Mouse (Mus musculus) 3134 (cell line): Measurements from ENCODE around the gene Ccdc130.

Experiments
- DNase-seq: peaks from one replicate; pipeline ENCODE4 v3.0.0-alpha.2; 2011; ENCODE audit warnings: low spot score; ENCODE audit not compliant: insufficient read length; ENCODE audit errors: extremely low read depth

The Ccdc130 gene

GRCm38 (mm10) chr8:84237542-84238229 lies 32.5 kb downstream of the Ccdc130 start:
- DNase-seq = no peak

GRCm38 (mm10) chr8:84236998-84237473 lies 33.1 kb downstream of the Ccdc130 start, which contains the start of gene Zswim4:
Zswim4 (minus strand) TSS chr8:84237055.
- DNase-seq = peak; percentile 97

- DNase-seq = no peak
Measured at GRCm38 (mm10) chr8:84236410-84236997, 33.7 kb downstream of the Ccdc130 start.

GRCm38 (mm10) chr8:84235746-84236409 lies 34.3 kb downstream of the Ccdc130 start:
- peak; percentile 37 for DNase-seq

- peak; percentile 35 for DNase-seq
Measured at GRCm38 (mm10) chr8:84233055-84233454, 37.1 kb downstream of the Ccdc130 start.

- DNase-seq = no peak
Measured at GRCm38 (mm10) chr8:84230735-84231134, 39.4 kb downstream of the Ccdc130 start.

- no peak for DNase-seq
Measured at GRCm38 (mm10) chr8:84223322-84224029, 46.7 kb downstream of the Ccdc130 start.

- DNase-seq = no peak
Measured at GRCm38 (mm10) chr8:84222566-84223165, 47.5 kb downstream of the Ccdc130 start.

GRCm38 (mm10) chr8:84220105-84220504 lies 50.1 kb downstream of the Ccdc130 start:
- DNase-seq = no peak

GRCm38 (mm10) chr8:84218143-84218542 lies 52.0 kb downstream of the Ccdc130 start:
- DNase-seq = no peak

- no peak for DNase-seq
Measured at GRCm38 (mm10) chr8:84217206-84217605, 53.0 kb downstream of the Ccdc130 start.

- DNase-seq = no peak
Measured at GRCm38 (mm10) chr8:84213277-84213676, 56.9 kb downstream of the Ccdc130 start.

- DNase-seq = no peak
Measured at GRCm38 (mm10) chr8:84211881-84212563, 58.2 kb downstream of the Ccdc130 start.

GRCm38 (mm10) chr8:84211202-84211601 lies 59.0 kb downstream of the Ccdc130 start:
- peak; percentile 47 for DNase-seq

- DNase-seq = peak; percentile 68
Measured at GRCm38 (mm10) chr8:84210167-84210791, 59.9 kb downstream of the Ccdc130 start.

- DNase-seq = no peak
Measured at GRCm38 (mm10) chr8:84208381-84209380, 61.5 kb downstream of the Ccdc130 start.

GRCm38 (mm10) chr8:84207811-84208210 lies 62.4 kb downstream of the Ccdc130 start:
- DNase-seq = no peak
